Mouse (Mus musculus): ENCODE measurements at regions not wholly inside any gene's neighbourhood (a gene's known extent, or its start where the extent isn't known, plus 50 kb on each side); places are given as distances from the start of the nearest gene placed in this dataset.
A peak's percentile ranks its signal among the peaks of the same experiment; 100 is the strongest.

DNA sequence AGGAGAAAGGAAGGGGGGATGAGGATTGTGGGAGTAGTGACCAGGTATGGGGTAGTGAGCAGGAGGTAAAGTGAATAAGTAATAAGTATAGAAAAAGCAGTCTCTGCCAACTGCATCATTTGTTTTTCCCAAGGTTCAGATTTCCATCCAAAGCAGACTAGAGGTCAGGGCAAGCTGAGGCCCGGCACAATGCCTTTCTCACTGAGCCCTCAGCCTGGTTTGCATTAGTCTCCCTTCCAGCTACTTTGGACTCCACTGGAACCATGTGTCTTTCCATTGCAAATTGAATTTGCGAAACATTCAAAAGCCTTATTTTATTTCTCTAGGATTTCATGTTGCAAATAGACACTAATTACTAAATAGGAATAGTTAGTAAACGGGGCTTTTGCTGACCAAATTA is 124.7 kb upstream of the Tnc start:
- no peak overlapping the region for H3K27ac ChIP-seq (ENCODE audit: low read length)
- H3K4me3 ChIP-seq (replicated peaks; ENCODE audit: low read length) = no peak overlapping the region
- no peak overlapping the region for H3K9ac ChIP-seq (ENCODE audit: low read length)
- H3K4me1 ChIP-seq (ENCODE audit: control insufficient read depth, insufficient read depth, low read length) = no peaks in the 10 kb centered on the region
- H3K4me2 ChIP-seq (ENCODE audit: low read depth, low read length) = no peak overlapping the region
- H3K27me3 ChIP-seq (ENCODE audit: control insufficient read depth, insufficient read depth, low read length) = no peaks in the 10 kb centered on the region
- H3K36me3 ChIP-seq (ENCODE audit: control insufficient read depth, insufficient read depth, low read length) = no peaks in the 10 kb centered on the region
- H3K9me3 ChIP-seq (replicated peaks; ENCODE audit: control insufficient read depth, low read length) = no peaks in the 10 kb centered on the region
- 84% methylated on average over 3 of the region's 3 CpGs for WGBS
- no peak for ATAC-seq (ENCODE audit: insufficient read depth, low FRiP score)

GRCm38 (mm10) chr4:64148989-64149463 is 102.2 kb upstream of the Tnc start:
- 67% methylated on average over 5 of the region's 5 CpGs for WGBS
- Histone ChIP-seq H3K4me2 (ENCODE audit: low read depth, low read length) (no peak overlapping the region), H3K27ac (ENCODE audit: low read length) (no peak overlapping the region), H3K4me1 (ENCODE audit: control insufficient read depth, insufficient read depth, low read length) (no peaks in the 10 kb centered on the region), H3K36me3 (ENCODE audit: control insufficient read depth, insufficient read depth, low read length) (no peaks in the 10 kb centered on the region), H3K4me3 (replicated peaks; ENCODE audit: low read length) (no peak overlapping the region), H3K9me3 (replicated peaks; ENCODE audit: control insufficient read depth, low read length) (no peaks in the 10 kb centered on the region), H3K27me3 (ENCODE audit: control insufficient read depth, insufficient read depth, low read length) (no peaks in the 10 kb centered on the region), H3K9ac (ENCODE audit: low read length) (no peak overlapping the region)
- no peak for ATAC-seq (ENCODE audit: insufficient read depth, low FRiP score)

GRCm38 (mm10) chr4:64145924-64146323 is 99.1 kb upstream of the Tnc start:
- ATAC-seq (ENCODE audit: insufficient read depth, low FRiP score) = no peak
- H3K9me3 ChIP-seq (replicated peaks; ENCODE audit: control insufficient read depth, low read length) = no peaks in the 10 kb centered on the region
- no peaks in the 10 kb centered on the region for H3K36me3 ChIP-seq (ENCODE audit: control insufficient read depth, insufficient read depth, low read length)
- H3K27ac ChIP-seq (ENCODE audit: low read length) = no peak overlapping the region
- H3K27me3 ChIP-seq (ENCODE audit: control insufficient read depth, insufficient read depth, low read length) = no peaks in the 10 kb centered on the region
- 91% methylated on average over 2 of the region's 2 CpGs for WGBS
- no peaks in the 10 kb centered on the region for H3K4me1 ChIP-seq (ENCODE audit: control insufficient read depth, insufficient read depth, low read length)
- no peak overlapping the region for H3K4me3 ChIP-seq (replicated peaks; ENCODE audit: low read length)
- H3K9ac ChIP-seq (ENCODE audit: low read length) = no peak overlapping the region
- H3K4me2 ChIP-seq (ENCODE audit: low read depth, low read length) = no peak overlapping the region

GRCm38 (mm10) chr4:64142963-64143362 is 96.1 kb upstream of the Tnc start:
- no peak for ATAC-seq (ENCODE audit: insufficient read depth, low FRiP score)
- Histone ChIP-seq H3K27ac (ENCODE audit: low read length) (no peak overlapping the region), H3K9me3 (replicated peaks; ENCODE audit: control insufficient read depth, low read length) (no peaks in the 10 kb centered on the region), H3K9ac (ENCODE audit: low read length) (no peak overlapping the region), H3K27me3 (ENCODE audit: control insufficient read depth, insufficient read depth, low read length) (no peaks in the 10 kb centered on the region), H3K4me2 (ENCODE audit: low read depth, low read length) (no peak overlapping the region), H3K4me1 (ENCODE audit: control insufficient read depth, insufficient read depth, low read length) (no peaks in the 10 kb centered on the region), H3K36me3 (ENCODE audit: control insufficient read depth, insufficient read depth, low read length) (no peaks in the 10 kb centered on the region), H3K4me3 (replicated peaks; ENCODE audit: low read length) (no peak overlapping the region)
- 44% methylated on average over 2 of the region's 2 CpGs for WGBS

- no peak overlapping the region for H3K4me2 ChIP-seq (ENCODE audit: low read depth, low read length)
- peak; percentile 71; the same call in 1 of the 2 replicates for ATAC-seq (ENCODE audit: insufficient read depth, low FRiP score)
- no peak overlapping the region for H3K27ac ChIP-seq (ENCODE audit: low read length)
- H3K9me3 ChIP-seq (replicated peaks; ENCODE audit: control insufficient read depth, low read length) = no peaks in the 10 kb centered on the region
- no peaks in the 10 kb centered on the region for H3K36me3 ChIP-seq (ENCODE audit: control insufficient read depth, insufficient read depth, low read length)
- no peak overlapping the region for H3K9ac ChIP-seq (ENCODE audit: low read length)
- H3K4me3 ChIP-seq (replicated peaks; ENCODE audit: low read length) = no peak overlapping the region
- WGBS = 45% methylated on average over 5 of the region's 5 CpGs
- no peaks in the 10 kb centered on the region for H3K4me1 ChIP-seq (ENCODE audit: control insufficient read depth, insufficient read depth, low read length)
- no peaks in the 10 kb centered on the region for H3K27me3 ChIP-seq (ENCODE audit: control insufficient read depth, insufficient read depth, low read length)
Measured at GRCm38 (mm10) chr4:64142356-64142787, 95.6 kb upstream of the Tnc start.

DNA sequence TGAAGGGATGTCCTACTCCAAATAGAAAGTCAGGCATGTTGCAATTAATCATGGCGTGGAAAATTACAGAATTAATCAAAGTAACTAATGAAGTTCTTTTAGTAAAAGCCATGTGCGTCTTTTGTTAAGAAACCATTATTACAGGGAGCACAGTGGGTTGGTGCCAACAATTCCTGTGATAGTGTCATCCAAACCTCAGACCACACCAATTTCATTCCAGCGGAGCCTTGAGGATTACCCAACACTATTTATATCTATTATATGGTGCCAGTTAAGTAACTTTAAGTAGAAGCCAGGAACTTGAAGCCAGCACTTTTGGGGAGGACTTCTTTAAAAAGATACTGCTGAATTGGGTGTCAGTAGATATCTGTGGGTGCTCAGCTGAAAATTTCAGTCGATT is 93.0 kb upstream of the Tnc start:
- 78% methylated on average over 4 of the region's 4 CpGs for whole genome bisulfite sequencing
- Histone ChIP-seq H3K27ac (ENCODE audit: low read length) (no peak overlapping the region), H3K4me2 (ENCODE audit: low read depth, low read length) (no peak overlapping the region), H3K27me3 (ENCODE audit: control insufficient read depth, insufficient read depth, low read length) (no peaks in the 10 kb centered on the region), H3K4me1 (ENCODE audit: control insufficient read depth, insufficient read depth, low read length) (no peaks in the 10 kb centered on the region), H3K9me3 (replicated peaks; ENCODE audit: control insufficient read depth, low read length) (no peaks in the 10 kb centered on the region), H3K4me3 (replicated peaks; ENCODE audit: low read length) (no peak overlapping the region), H3K36me3 (ENCODE audit: control insufficient read depth, insufficient read depth, low read length) (no peaks in the 10 kb centered on the region), H3K9ac (ENCODE audit: low read length) (no peak overlapping the region)
- no peak for ATAC-seq (ENCODE audit: insufficient read depth, low FRiP score)

- 63% methylated on average over 3 of the region's 3 CpGs for WGBS
- no peak for ATAC-seq (ENCODE audit: insufficient read depth, low FRiP score)
- H3K36me3 ChIP-seq (ENCODE audit: control insufficient read depth, insufficient read depth, low read length) = no peaks in the 10 kb centered on the region
- H3K4me2 ChIP-seq (ENCODE audit: low read depth, low read length) = no peak overlapping the region
- H3K9ac ChIP-seq (ENCODE audit: low read length) = no peak overlapping the region
- H3K27me3 ChIP-seq (ENCODE audit: control insufficient read depth, insufficient read depth, low read length) = no peaks in the 10 kb centered on the region
- no peaks in the 10 kb centered on the region for H3K4me1 ChIP-seq (ENCODE audit: control insufficient read depth, insufficient read depth, low read length)
- no peak overlapping the region for H3K27ac ChIP-seq (ENCODE audit: low read length)
- no peak overlapping the region for H3K4me3 ChIP-seq (replicated peaks; ENCODE audit: low read length)
- no peaks in the 10 kb centered on the region for H3K9me3 ChIP-seq (replicated peaks; ENCODE audit: control insufficient read depth, low read length)
Measured at GRCm38 (mm10) chr4:64135036-64135435, 88.2 kb upstream of the Tnc start.

DNA sequence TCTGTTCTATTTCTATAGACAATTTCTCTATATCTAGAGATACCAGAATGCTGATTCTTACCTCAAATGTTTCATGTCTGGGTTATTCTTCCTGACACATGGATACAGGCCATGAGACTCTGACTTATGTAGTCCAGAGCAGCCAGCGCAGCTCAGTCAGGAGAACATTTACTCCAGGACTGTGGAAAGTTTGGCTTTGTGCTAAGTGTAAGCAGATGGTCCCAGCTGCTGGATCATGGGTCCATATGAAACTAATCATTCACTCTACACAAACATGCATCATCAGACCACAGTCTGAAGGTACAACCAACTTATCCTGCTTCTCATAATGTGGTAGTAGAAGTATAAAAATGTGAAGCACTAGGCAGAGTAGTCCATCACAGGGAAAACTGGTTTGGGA is 82.5 kb upstream of the Tnc start:
- no peak overlapping the region for H3K27ac ChIP-seq (ENCODE audit: low read length)
- H3K4me2 ChIP-seq (ENCODE audit: low read depth, low read length) = no peak overlapping the region
- H3K4me3 ChIP-seq (replicated peaks; ENCODE audit: low read length) = no peak overlapping the region
- H3K9me3 ChIP-seq (replicated peaks; ENCODE audit: control insufficient read depth, low read length) = no peaks in the 10 kb centered on the region
- no peaks in the 10 kb centered on the region for H3K36me3 ChIP-seq (ENCODE audit: control insufficient read depth, insufficient read depth, low read length)
- no peaks in the 10 kb centered on the region for H3K4me1 ChIP-seq (ENCODE audit: control insufficient read depth, insufficient read depth, low read length)
- no peaks in the 10 kb centered on the region for H3K27me3 ChIP-seq (ENCODE audit: control insufficient read depth, insufficient read depth, low read length)
- ATAC-seq (ENCODE audit: insufficient read depth, low FRiP score) = peak; percentile 64; the same call in 1 of the 2 replicates
- 68% methylated on average over 1 of the region's 1 CpGs for WGBS
- no peak overlapping the region for H3K9ac ChIP-seq (ENCODE audit: low read length)

DNA sequence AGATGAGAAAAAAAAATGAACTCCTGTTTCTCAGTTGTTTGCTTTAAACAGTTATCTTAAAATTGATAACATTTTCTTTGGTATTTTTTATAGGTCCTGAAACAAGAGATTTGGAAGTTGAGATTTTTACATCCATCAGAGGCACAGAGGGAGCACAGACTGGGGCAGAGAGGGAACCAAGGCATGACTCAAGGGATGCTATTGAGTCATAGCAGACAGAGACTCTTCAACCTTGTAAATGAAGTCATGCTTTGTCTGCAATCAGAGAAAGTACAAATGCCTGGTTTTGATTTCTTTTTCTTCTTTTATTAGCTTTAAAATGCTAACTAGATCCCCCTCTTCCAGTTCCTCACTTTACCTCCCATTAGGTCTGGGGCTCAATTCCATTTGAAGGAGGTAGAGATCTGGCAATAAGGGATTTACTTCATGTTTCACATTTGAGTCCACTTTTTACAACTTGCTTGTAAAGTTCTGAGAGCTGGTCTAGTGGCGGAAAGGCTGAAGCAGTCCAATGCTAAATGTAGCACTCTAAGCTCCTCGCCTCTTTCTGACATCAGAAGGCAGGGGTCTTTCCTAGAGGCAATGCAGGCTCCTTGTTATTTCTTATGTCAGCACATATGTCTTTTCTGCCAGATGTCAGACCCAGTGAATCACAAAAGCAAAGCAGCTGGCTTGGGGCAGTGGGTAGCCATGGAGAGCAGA is 77.7 kb upstream of the Tnc start:
- H3K4me3 ChIP-seq (replicated peaks; ENCODE audit: low read length) = no peak overlapping the region
- no peaks in the 10 kb centered on the region for H3K4me1 ChIP-seq (ENCODE audit: control insufficient read depth, insufficient read depth, low read length)
- WGBS = 78% methylated on average over 2 of the region's 2 CpGs
- no peak overlapping the region for H3K27ac ChIP-seq (ENCODE audit: low read length)
- H3K27me3 ChIP-seq (ENCODE audit: control insufficient read depth, insufficient read depth, low read length) = no peaks in the 10 kb centered on the region
- H3K36me3 ChIP-seq (ENCODE audit: control insufficient read depth, insufficient read depth, low read length) = no peaks in the 10 kb centered on the region
- H3K4me2 ChIP-seq (ENCODE audit: low read depth, low read length) = no peak overlapping the region
- H3K9ac ChIP-seq (ENCODE audit: low read length) = no peak overlapping the region
- no peaks in the 10 kb centered on the region for H3K9me3 ChIP-seq (replicated peaks; ENCODE audit: control insufficient read depth, low read length)
- no peak for ATAC-seq (ENCODE audit: insufficient read depth, low FRiP score)
